Mouse (Mus musculus) heart, postnatal 0 days (tissue): ENCODE measurements around the gene Parp9. TPM values are rescaled to one million over a fixed set of nuclear protein-coding genes. Genes with fewer than 3 reads are reported as not detected.

Experiments used
- ATAC-seq: fragments of 200-750 bp; cut with Nextera tagmentation; 2 replicates; pipeline ENCODE4 v1.8.0; 2017; ENCODE audit warnings: low read depth, moderate number of reproducible peaks, moderate library complexity; ENCODE audit not compliant: insufficient read depth
- DNase-seq: peaks from one replicate; pipeline ENCODE4 v3.0.0-alpha.2; 2016; ENCODE audit warnings: low spot score
- H3K27ac ChIP-seq: fragments of 300-500 bp; sonication (generic); 2 replicates; pipeline ENCODE4 v1.5.1; 2014; ENCODE audit warnings: low read depth, mild to moderate bottlenecking
- H3K27me3 ChIP-seq: fragments of 300-500 bp; sonication (generic); 2 replicates; pipeline ENCODE4 v1.6.1; 2014; ENCODE audit warnings: low read length, mixed read lengths; ENCODE audit not compliant: control insufficient read depth, insufficient read depth
- H3K36me3 ChIP-seq: fragments of 300-500 bp; sonication (generic); replicated peaks from 2 replicates; pipeline ENCODE4 v1.6.1; 2014; ENCODE audit warnings: low read length, mixed read lengths; ENCODE audit not compliant: control insufficient read depth, insufficient read depth
- H3K4me1 ChIP-seq: fragments of 300-500 bp; sonication (generic); 2 replicates; pipeline ENCODE4 v1.6.1; 2014; ENCODE audit warnings: antibody characterized with exemption; ENCODE audit not compliant: control insufficient read depth, insufficient read depth
- H3K4me2 ChIP-seq: fragments of 300-500 bp; sonication (generic); 2 replicates; pipeline ENCODE4 v1.6.1; 2014; ENCODE audit warnings: low read depth, mild to moderate bottlenecking, low read length, moderate library complexity
- H3K4me3 ChIP-seq: fragments of 300-500 bp; sonication (generic); 2 replicates; pipeline ENCODE4 v1.5.1; 2014; ENCODE audit warnings: low read depth, low read length
- H3K9ac ChIP-seq: fragments of 300-500 bp; sonication (generic); replicated peaks from 2 replicates; pipeline ENCODE4 v1.6.1; 2014; ENCODE audit warnings: low read depth, low read length, mixed read lengths
- H3K9me3 ChIP-seq: fragments of 300-500 bp; sonication (generic); replicated peaks from 2 replicates; pipeline ENCODE4 v1.6.1; 2016; ENCODE audit warnings: low read length; ENCODE audit not compliant: control insufficient read depth
- CTCF ChIP-seq: IDR thresholded peaks from 2 replicates; pipeline ENCODE4 v1.5.1; 2016; ENCODE audit warnings: antibody characterized with exemption, control low read depth, low read depth
- EP300 ChIP-seq: IDR thresholded peaks from 2 replicates; pipeline ENCODE4 v1.6.1; 2016; ENCODE audit warnings: antibody characterized with exemption, low read depth
- WGBS: fragments of 180-500 bp; shearing (Covaris S2); extraction: QIAGEN DNeasy Blood & Tissue Kit; methylation state at CpG from one replicate; pipeline ENCODE4 v1.1.7; 2014; 5-methylcytosine and 5-hydroxymethylcytosine counted together
- polyA plus RNA-seq: library from polyadenylated mRNA; unstranded; fragments of >200 nt; fragmentation: Nextera tagmentation; extraction: Ambion mirVana; gene quantifications from 2 replicates; pipeline ENCODE4 v1.2.1, GENCODE M21; 2015
- total RNA-seq: library from RNA; depleted of rRNA; stranded (reverse); fragments of >200 nt; gene quantifications from 2 replicates; pipeline ENCODE4 v1.2.3, GENCODE M21; 2014; ENCODE audit warnings: low replicate concordance

Parp9 gene
- total and polyA plus RNA-seq, 2 experiments from 2014 or later: 9.7 to 11.4 TPM

GRCm38 (mm10) chr16:35900541-35900940 lies 37.7 kb upstream of the Parp9 start:
- TF ChIP-seq EP300 (no peak), CTCF (no peak)
- H3K27me3 ChIP-seq: no peaks in the 10 kb centered on the region
- H3K9ac ChIP-seq: no peak overlapping the region
- DNase-seq (no peak), ATAC-seq (no peak)
- H3K4me1 ChIP-seq: no peaks in the 10 kb centered on the region
- 83% methylated on average over 3 of the region's 3 CpGs for WGBS
- H3K4me3 ChIP-seq: no peak overlapping the region
- H3K36me3 ChIP-seq: no peaks in the 10 kb centered on the region
- H3K27ac ChIP-seq: no peak overlapping the region
- no peak overlapping the region for H3K4me2 ChIP-seq
- H3K9me3 ChIP-seq: no peaks in the 10 kb centered on the region

GRCm38 (mm10) chr16:35903014-35903640 lies 35.1 kb upstream of the Parp9 start:
- Histone ChIP-seq H3K4me3 (no peak overlapping the region), H3K27me3 (no peaks in the 10 kb centered on the region), H3K36me3 (no peaks in the 10 kb centered on the region), H3K4me1 (peaks cover 8% of the 10 kb centered on the region; the same call in 1 of the 2 replicates), H3K9ac (no peak overlapping the region), H3K9me3 (no peaks in the 10 kb centered on the region), H3K4me2 (no peak overlapping the region), H3K27ac (no peak overlapping the region)
- DNase-seq: no peak
- TF ChIP-seq CTCF (no peak), EP300 (no peak)
- WGBS: 86% methylated on average over 6 of the region's 6 CpGs
- ATAC-seq: no peak

GRCm38 (mm10) chr16:35904121-35904736 lies 34.0 kb upstream of the Parp9 start:
- no peaks in the 10 kb centered on the region for H3K36me3 ChIP-seq
- H3K4me3 ChIP-seq: no peak overlapping the region
- no peaks in the 10 kb centered on the region for H3K9me3 ChIP-seq
- DNase-seq (no peak), ATAC-seq (no peak)
- H3K27me3 ChIP-seq: no peaks in the 10 kb centered on the region
- no peak overlapping the region for H3K27ac ChIP-seq
- WGBS: 77% methylated on average over 4 of the region's 4 CpGs
- H3K9ac ChIP-seq: no peak overlapping the region
- TF ChIP-seq CTCF: no peak
- no peak for TF ChIP-seq EP300
- H3K4me2 ChIP-seq: no peak overlapping the region
- peaks cover 8% of the 10 kb centered on the region; the same call in 1 of the 2 replicates for H3K4me1 ChIP-seq

GRCm38 (mm10) chr16:35905355-35905754 lies 32.9 kb upstream of the Parp9 start:
- no peaks in the 10 kb centered on the region for H3K36me3 ChIP-seq
- no peaks in the 10 kb centered on the region for H3K9me3 ChIP-seq
- peaks cover 8% of the 10 kb centered on the region; the same call in 1 of the 2 replicates for H3K4me1 ChIP-seq
- no peak for ATAC-seq
- 89% methylated on average over 3 of the region's 3 CpGs for WGBS
- no peak overlapping the region for H3K9ac ChIP-seq
- no peaks in the 10 kb centered on the region for H3K27me3 ChIP-seq
- no peak overlapping the region for H3K4me3 ChIP-seq
- TF ChIP-seq CTCF (no peak), EP300 (no peak)
- H3K27ac ChIP-seq: no peak overlapping the region
- no peak overlapping the region for H3K4me2 ChIP-seq
- no peak for DNase-seq

- no peak overlapping the region for H3K4me2 ChIP-seq
- no peak overlapping the region for H3K9ac ChIP-seq
- TF ChIP-seq CTCF (no peak), EP300 (no peak)
- no peak for ATAC-seq
- no peaks in the 10 kb centered on the region for H3K27me3 ChIP-seq
- no peaks in the 10 kb centered on the region for H3K9me3 ChIP-seq
- WGBS: 54% methylated on average over 6 of the region's 6 CpGs
- DNase-seq: no peak
- peaks cover 8% of the 10 kb centered on the region; the same call in 1 of the 2 replicates for H3K4me1 ChIP-seq
- H3K36me3 ChIP-seq: no peaks in the 10 kb centered on the region
- no peak overlapping the region for H3K27ac ChIP-seq
- no peak overlapping the region for H3K4me3 ChIP-seq
These were observed 32.3 kb upstream of the Parp9 start for GRCm38 (mm10) chr16:35905819-35906485.
